Mouse (Mus musculus): Measurements from ENCODE around the gene Ddx11. TPM values are rescaled to one million over a fixed set of nuclear protein-coding genes. Genes with fewer than 3 reads are reported as not detected.

Gene Ddx11
- total RNA-seq, 2 experiments from 2014 or later, result 1.2 to 6.0 TPM

Other genes with a start within 250 kb of the Ddx11 start
- 24.0 and 35.5 TPM in 2 replicates for gene Ralbp1, start 237.7 kb upstream of the Ddx11 start, total RNA-seq (2015; ENCODE audit: low replicate concordance)
- gene Ralbp1, start 237.7 kb upstream of the Ddx11 start, total RNA-seq (2017; ENCODE audit: low replicate concordance), result 83.8 and 90.1 TPM in 2 replicates
- 4.0 and 8.3 TPM in 2 replicates for gene Twsg1, start 172.3 kb upstream of the Ddx11 start, total RNA-seq (2015; ENCODE audit: low replicate concordance)
- gene Twsg1, start 172.3 kb upstream of the Ddx11 start, total RNA-seq (2017; ENCODE audit: low replicate concordance), result 4.3 and 6.4 TPM in 2 replicates
- 27.8 and 45.0 TPM in 2 replicates for gene Ankrd12, start 46.4 kb upstream of the Ddx11 start, total RNA-seq (2015; ENCODE audit: low replicate concordance)
- gene Ankrd12, start 46.4 kb upstream of the Ddx11 start, total RNA-seq (2017; ENCODE audit: low replicate concordance), result 27.3 and 32.6 TPM in 2 replicates
- gene Ndufv2, start 22.0 kb upstream of the Ddx11 start, total RNA-seq (2015; ENCODE audit: low replicate concordance), result 58.2 and 67.7 TPM in 2 replicates
- gene Ndufv2, start 22.0 kb upstream of the Ddx11 start, total RNA-seq (2017; ENCODE audit: low replicate concordance), result 60.4 TPM in 2 replicates
- 5.4 and 9.6 TPM in 2 replicates for gene Washc1, start 12.0 kb upstream of the Ddx11 start, total RNA-seq (2015; ENCODE audit: low replicate concordance)
- 5.9 and 8.9 TPM in 2 replicates for gene Washc1, start 12.0 kb upstream of the Ddx11 start, total RNA-seq (2017; ENCODE audit: low replicate concordance)

Data from erythroblast, adult 5-6 weeks (primary cell).